Mouse (Mus musculus): ENCODE data around the gene Adcyap1r1. TPM values are rescaled to one million over a fixed set of nuclear protein-coding genes. Genes with fewer than 3 reads are reported as not detected.

Gene Adcyap1r1
- polyA plus RNA-seq, 1 experiment from 2014 or later, result 55.5 TPM

DNA sequence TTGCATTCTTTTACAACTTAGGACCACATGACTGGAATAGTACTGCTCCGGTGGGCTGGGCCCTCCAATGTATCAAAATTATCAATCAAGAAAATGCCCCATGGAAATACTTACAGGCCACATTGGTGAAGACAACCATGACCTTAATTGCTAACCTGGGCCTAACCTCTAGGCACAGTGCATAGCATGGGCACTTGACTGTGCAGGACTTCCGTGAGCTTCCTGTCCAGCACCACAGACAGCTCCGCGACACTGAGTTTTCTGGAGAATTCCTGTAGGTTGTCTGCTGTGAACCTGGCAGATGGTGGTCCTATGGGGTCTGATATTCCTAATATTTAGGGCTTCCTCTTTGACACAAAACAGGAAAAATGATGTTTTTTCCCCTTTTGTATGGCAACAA, 54.7 kb downstream of the Adcyap1r1 start:
- no peak for ATAC-seq (ENCODE audit: low FRiP score)
- Histone ChIP-seq H3K9ac (replicated peaks) (no peak overlapping the region), H3K36me3 (no peaks in the 10 kb centered on the region), H3K4me3 (replicated peaks) (no peak overlapping the region), H3K9me3 (replicated peaks) (no peaks in the 10 kb centered on the region), H3K27ac (replicated peaks) (no peak overlapping the region), H3K27me3 (replicated peaks) (no peaks in the 10 kb centered on the region), H3K4me2 (no peak overlapping the region), H3K4me1 (peaks cover 2% of the 10 kb centered on the region; the same call in 1 of the 2 replicates)
- 87% methylated on average over 4 of the region's 4 CpGs for WGBS

DNA sequence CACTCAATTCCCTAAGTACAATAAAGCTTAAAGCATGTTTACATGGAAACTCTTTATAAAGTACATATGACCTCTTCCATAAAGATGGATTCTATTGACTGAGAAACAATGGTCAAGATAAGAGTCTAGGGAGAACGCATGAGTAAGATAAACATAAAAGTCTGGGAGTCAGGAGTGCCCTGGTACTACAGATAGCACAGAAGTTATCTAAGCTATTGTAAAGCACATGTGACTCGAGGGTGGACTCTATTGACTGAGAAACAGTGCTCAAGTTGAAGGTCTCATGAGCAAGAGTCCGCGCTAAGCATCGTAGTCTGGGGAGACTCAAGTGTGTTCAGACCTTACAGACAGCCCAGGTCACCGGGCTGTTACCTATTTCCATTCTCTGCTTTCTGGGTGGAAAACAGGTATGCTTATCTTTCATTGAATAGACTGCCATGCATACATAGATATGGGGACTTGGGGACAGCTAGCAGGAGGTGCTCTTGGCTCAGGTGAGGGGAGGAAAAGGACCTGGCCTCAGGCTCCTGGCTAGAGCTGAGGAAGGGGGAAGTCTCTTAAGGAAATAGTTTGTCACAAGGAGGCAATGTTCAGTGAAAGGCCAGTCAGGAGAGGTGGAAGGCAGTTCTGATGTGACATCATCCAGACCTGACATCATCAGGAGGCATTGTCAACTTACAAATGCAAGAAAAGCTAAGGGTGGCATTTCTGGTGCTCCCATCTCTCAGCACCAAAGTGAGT, 57.5 kb downstream of the Adcyap1r1 start:
- ATAC-seq (ENCODE audit: low FRiP score), result no peak
- H3K27ac ChIP-seq (replicated peaks), result no peak overlapping the region
- H3K4me1 ChIP-seq, result peaks cover 10% of the 10 kb centered on the region; the same call in 1 of the 2 replicates
- H3K9ac ChIP-seq (replicated peaks), result no peak overlapping the region
- WGBS, result 88% methylated on average over 6 of the region's 6 CpGs
- H3K4me3 ChIP-seq (replicated peaks), result no peak overlapping the region
- H3K4me2 ChIP-seq, result no peak overlapping the region
- H3K27me3 ChIP-seq (replicated peaks), result no peaks in the 10 kb centered on the region
- H3K9me3 ChIP-seq (replicated peaks), result no peaks in the 10 kb centered on the region
- no peaks in the 10 kb centered on the region for H3K36me3 ChIP-seq

DNA sequence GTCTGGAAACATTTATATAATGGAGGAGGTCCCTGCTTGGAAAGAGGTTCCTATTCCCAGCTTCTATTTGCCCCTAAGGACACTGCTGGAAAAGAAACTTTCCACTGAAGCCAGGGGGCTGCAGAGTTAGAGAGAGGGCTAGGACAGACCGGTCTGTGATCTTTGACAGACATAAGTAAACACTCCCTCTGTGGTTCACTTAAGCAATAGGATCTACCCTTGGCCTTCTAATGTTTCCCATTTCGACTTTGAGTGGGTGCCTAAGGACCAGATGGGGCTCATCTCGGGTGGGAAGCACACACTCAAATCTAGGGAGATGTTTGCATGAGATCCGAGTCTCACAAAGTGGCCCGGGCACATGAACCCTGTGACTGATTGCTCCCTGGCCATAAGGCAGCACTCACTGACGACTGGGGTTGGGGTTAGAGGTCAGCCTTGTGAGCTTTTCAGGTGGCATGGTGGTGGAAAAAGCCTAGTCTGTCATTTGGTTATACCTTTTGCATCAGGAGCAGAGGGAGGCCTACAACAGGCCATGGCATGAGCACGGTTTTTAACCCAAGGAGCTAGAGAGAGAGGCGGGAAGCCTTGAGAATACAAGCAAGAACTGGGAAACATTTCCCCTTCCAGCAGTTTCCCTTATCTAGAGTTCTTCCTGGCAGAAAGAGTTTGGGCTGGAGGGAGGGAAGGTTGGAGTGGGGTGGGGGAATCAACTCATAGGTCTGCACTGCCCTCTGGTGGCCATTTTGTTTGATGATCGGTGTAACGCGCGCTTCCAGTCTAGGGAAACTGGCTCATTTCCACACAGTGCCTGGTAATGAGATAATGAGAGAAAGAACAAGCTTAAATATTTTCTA, 59.7 kb downstream of the Adcyap1r1 start:
- H3K27me3 ChIP-seq (replicated peaks), result no peaks in the 10 kb centered on the region
- ATAC-seq (ENCODE audit: low FRiP score), result peak; percentile 91
- H3K4me2 ChIP-seq, result peak overlapping the region; percentile 5; the same call in 1 of the 2 replicates
- H3K9me3 ChIP-seq (replicated peaks), result no peaks in the 10 kb centered on the region
- 39% methylated on average over 12 of the region's 12 CpGs for WGBS
- H3K4me3 ChIP-seq (replicated peaks), result no peak overlapping the region
- H3K36me3 ChIP-seq, result no peaks in the 10 kb centered on the region
- H3K4me1 ChIP-seq, result peaks cover 10% of the 10 kb centered on the region; the same call in 1 of the 2 replicates
- no peak overlapping the region for H3K27ac ChIP-seq (replicated peaks)
- H3K9ac ChIP-seq (replicated peaks), result no peak overlapping the region

DNA sequence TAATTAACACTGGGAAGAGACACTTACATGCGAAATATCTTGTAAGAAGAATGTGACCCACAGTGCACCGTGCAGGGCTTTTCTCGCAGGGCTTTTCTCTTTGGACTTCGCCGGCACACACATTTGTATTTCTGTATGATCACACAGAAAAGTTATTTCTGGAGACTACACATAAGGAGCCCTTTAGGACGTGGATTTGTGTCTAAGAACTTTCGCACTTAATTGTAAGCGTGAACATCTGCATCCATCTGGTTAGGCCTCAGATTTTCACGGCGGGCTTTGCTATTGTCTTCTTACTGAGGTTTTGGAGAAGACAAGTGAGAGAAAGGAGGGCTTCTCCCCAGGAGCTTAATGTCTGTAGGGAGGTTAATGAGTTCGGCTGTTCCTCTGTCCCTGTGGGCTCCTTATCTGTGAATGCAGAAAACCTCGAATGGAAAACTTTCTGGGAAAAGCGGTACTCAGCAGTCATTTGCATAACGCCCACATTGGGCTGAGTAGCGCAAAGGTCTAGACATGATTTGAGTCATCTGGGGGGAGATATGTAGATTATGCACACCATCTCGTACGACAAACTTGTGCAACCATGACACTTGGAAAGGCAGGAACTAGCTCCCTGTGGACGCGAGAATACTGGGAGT, 60.4 kb downstream of the Adcyap1r1 start:
- H3K4me3 ChIP-seq (replicated peaks), result no peak overlapping the region
- WGBS, result 30% methylated on average over 19 of the region's 19 CpGs
- H3K9ac ChIP-seq (replicated peaks), result no peak overlapping the region
- peak overlapping the region; percentile 5; the same call in 1 of the 2 replicates for H3K4me2 ChIP-seq
- no peaks in the 10 kb centered on the region for H3K27me3 ChIP-seq (replicated peaks)
- peaks cover 10% of the 10 kb centered on the region; the same call in 1 of the 2 replicates for H3K4me1 ChIP-seq
- no peaks in the 10 kb centered on the region for H3K36me3 ChIP-seq
- no peak overlapping the region for H3K27ac ChIP-seq (replicated peaks)
- ATAC-seq (ENCODE audit: low FRiP score), result no peak
- no peaks in the 10 kb centered on the region for H3K9me3 ChIP-seq (replicated peaks)

DNA sequence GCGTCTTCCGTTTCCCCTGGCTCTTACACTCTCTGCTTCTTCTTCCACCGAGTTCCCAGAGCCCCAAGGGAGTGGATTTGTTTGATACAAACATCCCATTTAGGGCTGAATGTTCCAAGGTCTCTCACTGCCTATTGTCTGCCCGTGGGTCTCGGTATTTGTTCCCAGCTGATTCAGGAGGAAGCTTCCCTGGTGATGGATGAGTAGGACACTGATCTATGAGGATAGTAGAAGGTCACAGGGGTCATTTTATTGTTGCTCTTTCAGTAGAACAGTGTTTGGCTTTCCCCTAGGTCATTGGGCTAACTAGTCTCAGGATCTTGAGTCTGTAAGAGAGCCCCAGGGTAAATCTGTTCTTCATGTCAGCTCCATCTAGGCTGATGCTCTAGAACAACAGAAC, 61.7 kb downstream of the Adcyap1r1 start:
- H3K9ac ChIP-seq (replicated peaks), result no peak overlapping the region
- no peaks in the 10 kb centered on the region for H3K36me3 ChIP-seq
- 54% methylated on average over 5 of the region's 5 CpGs for WGBS
- H3K4me1 ChIP-seq, result peaks cover 10% of the 10 kb centered on the region; the same call in 1 of the 2 replicates
- no peak overlapping the region for H3K4me3 ChIP-seq (replicated peaks)
- no peak for ATAC-seq (ENCODE audit: low FRiP score)
- H3K27me3 ChIP-seq (replicated peaks), result no peaks in the 10 kb centered on the region
- H3K27ac ChIP-seq (replicated peaks), result no peak overlapping the region
- H3K9me3 ChIP-seq (replicated peaks), result no peaks in the 10 kb centered on the region
- no peak overlapping the region for H3K4me2 ChIP-seq

DNA sequence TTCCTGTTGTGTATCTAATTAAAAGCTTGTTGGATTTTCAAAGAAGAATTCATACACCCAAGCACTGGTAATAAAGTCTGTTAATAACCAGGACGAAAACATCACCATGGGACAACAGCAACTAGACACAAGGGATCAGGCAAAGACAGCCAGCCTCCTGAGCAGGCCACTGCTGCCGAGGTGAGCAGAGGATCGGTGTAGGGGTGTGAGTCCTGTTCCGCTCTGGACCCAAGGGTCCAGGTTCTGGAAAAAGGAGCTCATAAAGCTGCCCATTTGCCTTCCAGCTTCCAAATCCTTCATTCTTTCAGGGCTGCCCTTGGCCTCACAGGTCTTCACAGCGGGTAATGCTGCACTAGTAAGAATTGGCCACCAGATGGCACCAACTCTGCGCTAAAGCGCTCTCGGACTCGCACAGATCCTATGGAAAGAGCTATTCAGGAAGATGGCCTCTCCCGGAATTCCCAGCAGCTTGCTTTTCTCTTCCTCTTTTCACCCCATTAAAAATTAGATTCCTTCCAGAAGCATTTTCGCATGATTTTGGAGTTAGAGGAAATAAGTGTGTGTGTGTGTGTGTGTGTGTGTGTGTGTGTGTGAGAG, 67.9 kb downstream of the Adcyap1r1 start:
- Histone ChIP-seq H3K27me3 (replicated peaks) (no peaks in the 10 kb centered on the region), H3K9me3 (replicated peaks) (no peaks in the 10 kb centered on the region), H3K27ac (replicated peaks) (peak overlapping the region; percentile 45; the same call in 1 of the 2 replicates), H3K4me2 (peak overlapping the region; percentile 46), H3K36me3 (no peaks in the 10 kb centered on the region), H3K4me1 (peaks cover 9% of the 10 kb centered on the region), H3K4me3 (replicated peaks) (no peak overlapping the region), H3K9ac (replicated peaks) (no peak overlapping the region)
- WGBS, result 11% methylated on average over 11 of the region's 11 CpGs
- ATAC-seq (ENCODE audit: low FRiP score), result peak; percentile 96

DNA sequence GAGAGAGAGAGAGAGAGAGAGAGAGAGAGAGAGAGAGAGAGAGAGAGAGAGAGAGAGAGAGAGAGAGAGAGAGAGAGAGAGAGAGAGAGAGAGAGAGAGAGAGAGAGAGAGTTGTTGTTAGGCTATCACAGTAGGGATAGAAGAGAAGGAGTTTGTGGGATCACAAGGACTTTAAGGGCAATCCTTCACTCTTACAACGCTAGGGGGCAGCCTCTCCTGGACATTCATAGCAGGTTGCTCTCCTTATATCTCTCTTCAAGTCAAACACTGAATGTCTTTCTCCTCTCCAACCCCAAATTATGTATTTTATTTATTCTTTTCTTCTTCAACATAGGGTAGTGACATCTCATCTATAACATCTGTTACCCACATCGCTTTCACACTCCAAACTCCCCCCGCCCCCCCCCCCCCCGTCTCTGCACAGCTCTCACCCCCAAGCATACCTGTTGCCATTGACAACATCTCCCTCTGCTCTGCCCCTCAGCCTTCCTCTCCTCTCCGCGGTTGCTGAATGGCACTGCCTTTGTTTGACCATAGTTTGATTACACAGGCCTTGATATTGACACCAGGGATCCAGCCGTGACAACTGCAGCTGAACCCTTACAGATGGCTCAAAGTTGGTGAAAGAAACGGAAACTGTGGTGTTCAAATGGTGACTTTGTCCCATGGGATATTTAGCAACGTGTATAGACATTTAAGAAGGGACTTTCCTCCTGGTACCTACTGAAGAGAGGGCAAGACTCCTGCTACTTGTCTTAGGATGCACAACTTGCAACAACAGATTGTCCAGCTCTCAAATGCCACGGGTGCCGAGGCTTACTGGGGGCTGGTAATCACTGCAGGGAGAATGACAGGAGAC, 68.7 kb downstream of the Adcyap1r1 start:
- ATAC-seq (ENCODE audit: low FRiP score), result peak; percentile 91

DNA sequence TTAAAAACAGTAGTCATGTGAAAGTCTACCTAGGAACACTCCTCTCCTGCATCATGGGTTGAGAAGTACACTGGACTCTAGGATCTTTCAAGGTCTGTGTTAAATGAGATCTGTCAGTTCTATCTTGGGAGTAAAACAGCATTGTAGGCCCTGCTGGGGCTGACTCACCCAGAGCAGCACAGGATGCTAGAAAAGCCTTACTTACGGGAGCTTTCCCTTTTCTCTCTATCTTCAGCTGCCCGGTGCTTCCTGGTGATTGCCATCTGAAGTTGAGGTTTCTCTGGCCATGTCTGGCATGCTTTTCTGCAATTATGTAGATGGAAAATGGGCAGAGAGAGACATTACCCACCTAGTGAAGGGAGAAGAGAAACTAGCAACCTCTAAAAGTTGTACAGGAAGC, 84.7 kb downstream of the Adcyap1r1 start:
- H3K27ac ChIP-seq (replicated peaks), result no peak overlapping the region
- no peak overlapping the region for H3K4me2 ChIP-seq
- no peak overlapping the region for H3K9ac ChIP-seq (replicated peaks)
- WGBS, result 85% methylated on average over 2 of the region's 2 CpGs
- H3K9me3 ChIP-seq (replicated peaks), result no peaks in the 10 kb centered on the region
- no peaks in the 10 kb centered on the region for H3K36me3 ChIP-seq
- peaks cover 10% of the 10 kb centered on the region for H3K4me1 ChIP-seq
- no peak for ATAC-seq (ENCODE audit: low FRiP score)
- no peak overlapping the region for H3K4me3 ChIP-seq (replicated peaks)
- H3K27me3 ChIP-seq (replicated peaks), result no peaks in the 10 kb centered on the region

More for the DNA sequence above, 68.7 kb downstream of the Adcyap1r1 start:
- peaks cover 9% of the 10 kb centered on the region for H3K4me1 ChIP-seq
- peak overlapping the region; percentile 46 for H3K4me2 ChIP-seq
- no peak overlapping the region for H3K27ac ChIP-seq (replicated peaks)
- no peak overlapping the region for H3K9ac ChIP-seq (replicated peaks)
- WGBS, result 35% methylated on average over 11 of the region's 11 CpGs
- no peaks in the 10 kb centered on the region for H3K36me3 ChIP-seq
- no peaks in the 10 kb centered on the region for H3K27me3 ChIP-seq (replicated peaks)
- H3K4me3 ChIP-seq (replicated peaks), result no peak overlapping the region
- H3K9me3 ChIP-seq (replicated peaks), result no peaks in the 10 kb centered on the region

DNA sequence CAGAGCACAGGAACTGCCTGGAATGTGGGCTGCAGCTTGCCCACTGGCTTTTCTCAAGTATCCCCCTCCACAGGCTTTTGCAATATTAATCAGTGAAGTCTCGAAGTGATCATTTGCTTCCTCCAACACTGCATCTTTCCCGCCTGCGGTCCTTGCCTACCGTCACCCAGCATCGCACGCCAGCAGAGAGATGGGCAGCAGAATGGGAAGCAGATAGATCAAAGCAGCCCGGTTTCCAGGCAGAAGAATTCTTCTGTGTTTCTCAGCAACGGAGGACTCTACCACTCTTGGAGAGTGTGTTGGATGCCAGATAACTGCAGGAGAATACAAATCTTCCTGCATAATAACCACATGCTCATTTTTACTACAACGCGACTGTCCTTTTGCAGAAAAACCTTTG, 87.4 kb downstream of the Adcyap1r1 start:
- peaks cover 10% of the 10 kb centered on the region for H3K4me1 ChIP-seq
- H3K4me2 ChIP-seq, result peak overlapping the region; percentile 37
- H3K9ac ChIP-seq (replicated peaks), result no peak overlapping the region
- H3K27ac ChIP-seq (replicated peaks), result 0 out of 2 replicates have a peak overlapping the region, but pooled peaks have one; percentile 14
- H3K9me3 ChIP-seq (replicated peaks), result no peaks in the 10 kb centered on the region
- H3K36me3 ChIP-seq, result no peaks in the 10 kb centered on the region
- H3K27me3 ChIP-seq (replicated peaks), result no peaks in the 10 kb centered on the region
- 23% methylated on average over 10 of the region's 10 CpGs for WGBS
- H3K4me3 ChIP-seq (replicated peaks), result no peak overlapping the region
- ATAC-seq (ENCODE audit: low FRiP score), result peak; percentile 68

DNA sequence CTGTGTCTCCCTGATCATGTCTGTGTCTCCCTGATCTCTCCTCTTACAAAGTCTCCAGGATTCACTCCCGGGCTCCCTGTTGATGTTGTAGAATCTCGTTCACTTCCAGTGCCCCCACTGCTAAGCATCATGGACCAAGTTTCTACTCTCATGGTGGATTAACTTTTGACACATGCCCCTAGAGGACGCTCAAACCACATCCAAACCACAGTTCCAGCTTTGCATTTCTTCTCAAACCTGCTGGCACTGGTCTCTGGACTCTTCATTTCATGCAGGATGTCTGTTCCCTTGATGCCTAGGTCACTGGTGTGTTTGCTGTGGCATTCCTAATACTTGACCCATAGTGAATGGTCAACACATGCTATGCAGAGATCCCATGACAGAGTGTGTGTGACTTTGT, 90.6 kb downstream of the Adcyap1r1 start:
- Histone ChIP-seq H3K27me3 (replicated peaks) (no peaks in the 10 kb centered on the region), H3K4me2 (no peak overlapping the region), H3K9me3 (replicated peaks) (no peaks in the 10 kb centered on the region), H3K9ac (replicated peaks) (no peak overlapping the region), H3K4me3 (replicated peaks) (no peak overlapping the region), H3K36me3 (no peaks in the 10 kb centered on the region), H3K4me1 (peaks cover 10% of the 10 kb centered on the region), H3K27ac (replicated peaks) (no peak overlapping the region)
- no peak for ATAC-seq (ENCODE audit: low FRiP score)
- 56% methylated on average over 3 of the region's 3 CpGs for WGBS

Measured in neural tube, embryonic 15.5 days (tissue).